Mouse (Mus musculus): ENCODE results near the gene Necab3. TPM values are rescaled to one million over a fixed set of nuclear protein-coding genes. Genes with fewer than 3 reads are reported as not detected.

Gene Necab3
- total RNA-seq, 1 experiment, result 5.8 TPM

DNA sequence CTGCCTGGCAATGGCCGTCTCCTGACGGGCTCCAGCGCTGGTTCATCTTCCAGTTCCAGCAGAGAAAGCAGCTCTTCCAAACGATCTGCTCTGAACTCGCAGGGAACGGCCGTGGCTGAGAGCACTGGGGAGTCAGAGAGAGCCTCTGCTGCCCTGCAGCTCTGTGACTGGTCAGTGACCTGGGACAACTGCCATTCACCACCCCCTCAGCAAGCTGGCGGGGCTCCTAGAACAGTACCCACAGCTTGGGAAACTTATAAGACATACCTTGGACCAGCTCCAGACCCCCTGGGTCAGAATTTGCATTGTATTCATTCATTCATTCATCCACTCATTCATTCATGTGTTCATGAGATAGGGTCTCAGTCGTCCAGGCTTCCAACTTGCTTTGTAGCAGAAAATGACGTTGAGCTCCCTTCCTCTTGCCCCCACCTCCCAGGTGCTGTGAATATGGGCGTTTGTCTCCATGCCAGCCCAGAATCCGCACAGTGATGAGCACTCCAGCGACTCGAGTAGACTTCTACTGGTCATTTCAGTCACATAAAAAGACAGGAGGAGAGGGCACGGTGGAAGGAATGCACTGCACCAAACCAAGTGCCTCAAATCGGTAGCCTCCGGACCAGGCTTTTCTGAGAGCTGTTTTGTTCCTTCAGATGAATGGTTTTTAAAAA is 26.4 kb upstream of the Necab3 start:
- in situ Hi-C loops (cut with MboI; ENCODE audit: low sequenced_read_pairs in 2 of 2, unreplicated experiment in 2 of 2), result no loop called here
- no peak for DNase-seq (ENCODE audit: low read depth, low spot score)
- Histone ChIP-seq H3K9me3 (ENCODE audit: control insufficient read depth, insufficient read depth, low read depth, low read length) (no peaks in the 10 kb centered on the region), H3K4me3 (ENCODE audit: insufficient read depth in 1 of 2, low read depth in 1 of 2, low read length in 2 of 2, poor library complexity in 1 of 2, severe bottlenecking in 1 of 2) (no peak overlapping the region), H3K9ac (ENCODE audit: insufficient read depth, low read depth, low read length, poor library complexity, severe bottlenecking) (no peak overlapping the region), H3K36me3 (ENCODE audit: control insufficient read depth, insufficient read depth, low read length, poor library complexity, severe bottlenecking) (no peaks in the 10 kb centered on the region), H3K27ac (ENCODE audit: insufficient read depth, low read depth, low read length, poor library complexity, severe bottlenecking) (no peak overlapping the region), H3K4me1 (ENCODE audit: control insufficient read depth in 2 of 2, insufficient read depth in 2 of 2, low read length in 2 of 2, poor library complexity in 1 of 2) (peaks cover 0 to 9% of the 10 kb centered on the region in 2 experiments; a peak in 1 of 4 replicates)
- TF ChIP-seq ZNF384 (IDR thresholded peaks at IDR 0.05; ENCODE audit: low read depth, low read length) (no peak), ZC3H11A (IDR thresholded peaks at IDR 0.05; ENCODE audit: borderline replicate concordance, low read depth, low read length) (no peak), MAFK (IDR thresholded peaks at IDR 0.05; ENCODE audit: insufficient read depth, low read depth, low read length) (no peak), HCFC1 (IDR thresholded peaks at IDR 0.05; ENCODE audit: borderline replicate concordance, insufficient read depth, low read length) (no peak), CHD2 (IDR thresholded peaks at IDR 0.05; ENCODE audit: low read depth, low read length) (no peak)

DNA sequence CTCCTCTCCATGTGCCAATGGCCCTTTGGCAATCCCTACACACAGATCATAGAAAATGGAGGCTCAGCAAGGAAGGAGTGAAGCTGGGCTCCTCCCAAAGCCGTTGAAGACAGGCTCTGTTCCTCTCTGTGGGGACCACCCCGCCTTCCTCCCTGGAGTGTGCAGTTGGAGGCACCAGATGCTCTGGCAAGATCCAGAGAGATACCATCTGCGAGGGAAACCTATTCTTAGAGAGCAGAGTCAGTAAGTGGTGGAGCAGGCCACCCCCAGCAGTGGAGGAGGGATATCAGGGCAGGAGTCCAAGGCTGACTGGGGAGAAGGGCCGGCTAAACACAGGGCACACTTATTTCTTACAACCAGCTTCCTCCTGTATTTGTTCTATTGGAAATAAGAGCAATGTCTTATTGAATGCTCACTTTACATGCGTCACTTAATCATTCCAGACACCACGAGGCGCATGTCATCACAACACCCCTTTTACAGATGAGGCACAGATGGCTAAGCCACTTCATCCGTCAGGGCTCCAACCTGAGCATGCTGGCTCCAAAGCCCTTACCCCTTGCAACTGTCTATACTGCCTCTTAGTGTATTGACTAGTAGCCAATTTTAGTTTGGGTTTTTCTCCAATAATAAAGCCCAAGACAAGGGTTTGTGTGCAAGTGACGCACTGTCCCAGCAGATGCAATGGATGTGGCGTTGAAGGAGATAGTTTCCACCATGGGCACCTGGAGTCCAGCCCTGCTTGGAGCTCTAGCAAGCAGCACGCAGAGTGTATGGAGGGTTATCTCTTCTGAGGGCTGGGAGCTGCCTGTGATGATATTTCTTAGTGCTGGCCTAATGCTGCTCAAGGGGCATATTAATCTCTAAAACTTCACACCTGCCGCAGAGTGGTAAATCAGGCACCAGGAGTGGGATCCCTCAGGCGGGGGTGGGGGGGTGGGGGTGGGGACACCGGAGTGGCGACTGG is 25.5 kb upstream of the Necab3 start:
- in situ Hi-C loops (cut with MboI; ENCODE audit: low sequenced_read_pairs in 2 of 2, unreplicated experiment in 2 of 2), result no loop called here
- no peak for DNase-seq (ENCODE audit: low read depth, low spot score)
- H3K27ac ChIP-seq (ENCODE audit: insufficient read depth, low read depth, low read length, poor library complexity, severe bottlenecking), result no peak overlapping the region
- H3K9me3 ChIP-seq (ENCODE audit: control insufficient read depth, insufficient read depth, low read depth, low read length), result no peaks in the 10 kb centered on the region
- H3K4me3 ChIP-seq (ENCODE audit: insufficient read depth in 1 of 2, low read depth in 1 of 2, low read length in 2 of 2, poor library complexity in 1 of 2, severe bottlenecking in 1 of 2), result no peak overlapping the region
- H3K9ac ChIP-seq (ENCODE audit: insufficient read depth, low read depth, low read length, poor library complexity, severe bottlenecking), result no peak overlapping the region
- H3K4me1 ChIP-seq (ENCODE audit: control insufficient read depth in 2 of 2, insufficient read depth in 2 of 2, low read length in 2 of 2, poor library complexity in 1 of 2), result peaks cover 0 to 9% of the 10 kb centered on the region in 2 experiments; a peak in 1 of 4 replicates
- TF ChIP-seq ZNF384 (IDR thresholded peaks at IDR 0.05; ENCODE audit: low read depth, low read length) (no peak), HCFC1 (IDR thresholded peaks at IDR 0.05; ENCODE audit: borderline replicate concordance, insufficient read depth, low read length) (no peak), MAFK (IDR thresholded peaks at IDR 0.05; ENCODE audit: insufficient read depth, low read depth, low read length) (no peak), ZC3H11A (IDR thresholded peaks at IDR 0.05; ENCODE audit: borderline replicate concordance, low read depth, low read length) (no peak), CHD2 (IDR thresholded peaks at IDR 0.05; ENCODE audit: low read depth, low read length) (no peak)
- no peaks in the 10 kb centered on the region for H3K36me3 ChIP-seq (ENCODE audit: control insufficient read depth, insufficient read depth, low read length, poor library complexity, severe bottlenecking)

DNA sequence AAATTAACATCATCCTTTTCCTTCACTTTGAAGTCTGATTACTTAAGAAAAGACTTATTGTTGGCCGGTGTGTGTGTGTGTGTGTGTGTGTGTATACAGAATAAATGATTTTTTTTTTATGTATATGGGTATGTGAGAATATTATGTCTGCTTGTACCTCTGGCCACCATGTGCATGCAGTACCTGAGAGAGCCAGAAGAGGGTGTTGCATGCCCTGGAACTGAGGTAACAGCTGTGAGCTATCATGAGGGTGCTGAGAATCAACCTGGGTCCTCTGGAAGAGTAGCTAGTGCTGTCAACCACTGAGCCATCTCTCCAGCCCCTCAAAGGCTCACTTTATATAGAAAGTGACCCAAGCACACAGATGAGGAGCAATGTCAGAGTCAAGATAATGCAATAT is 22.7 kb upstream of the Necab3 start:
- TF ChIP-seq ZNF384 (IDR thresholded peaks at IDR 0.05; ENCODE audit: low read depth, low read length), result no peak
- no peak for TF ChIP-seq MAFK (IDR thresholded peaks at IDR 0.05; ENCODE audit: insufficient read depth, low read depth, low read length)
- TF ChIP-seq HCFC1 (IDR thresholded peaks at IDR 0.05; ENCODE audit: borderline replicate concordance, insufficient read depth, low read length), result no peak
- no peak for TF ChIP-seq CHD2 (IDR thresholded peaks at IDR 0.05; ENCODE audit: low read depth, low read length)
- TF ChIP-seq ZC3H11A (IDR thresholded peaks at IDR 0.05; ENCODE audit: borderline replicate concordance, low read depth, low read length), result no peak
- no peaks in the 10 kb centered on the region for H3K9me3 ChIP-seq (ENCODE audit: control insufficient read depth, insufficient read depth, low read depth, low read length)
- H3K4me1 ChIP-seq (ENCODE audit: control insufficient read depth in 2 of 2, insufficient read depth in 2 of 2, low read length in 2 of 2, poor library complexity in 1 of 2), result peaks cover 1 to 20% of the 10 kb centered on the region in 2 experiments; a peak in 2 of 4 replicates
- H3K36me3 ChIP-seq (ENCODE audit: control insufficient read depth, insufficient read depth, low read length, poor library complexity, severe bottlenecking), result no peaks in the 10 kb centered on the region
- in situ Hi-C loops (cut with MboI; ENCODE audit: low sequenced_read_pairs in 2 of 2, unreplicated experiment in 2 of 2), result no loop called here
- H3K9ac ChIP-seq (ENCODE audit: insufficient read depth, low read depth, low read length, poor library complexity, severe bottlenecking), result no peak overlapping the region
- no peak overlapping the region for H3K27ac ChIP-seq (ENCODE audit: insufficient read depth, low read depth, low read length, poor library complexity, severe bottlenecking)
- no peak for DNase-seq (ENCODE audit: low read depth, low spot score)
- no peak overlapping the region for H3K4me3 ChIP-seq (ENCODE audit: insufficient read depth in 1 of 2, low read depth in 1 of 2, low read length in 2 of 2, poor library complexity in 1 of 2, severe bottlenecking in 1 of 2)

DNA sequence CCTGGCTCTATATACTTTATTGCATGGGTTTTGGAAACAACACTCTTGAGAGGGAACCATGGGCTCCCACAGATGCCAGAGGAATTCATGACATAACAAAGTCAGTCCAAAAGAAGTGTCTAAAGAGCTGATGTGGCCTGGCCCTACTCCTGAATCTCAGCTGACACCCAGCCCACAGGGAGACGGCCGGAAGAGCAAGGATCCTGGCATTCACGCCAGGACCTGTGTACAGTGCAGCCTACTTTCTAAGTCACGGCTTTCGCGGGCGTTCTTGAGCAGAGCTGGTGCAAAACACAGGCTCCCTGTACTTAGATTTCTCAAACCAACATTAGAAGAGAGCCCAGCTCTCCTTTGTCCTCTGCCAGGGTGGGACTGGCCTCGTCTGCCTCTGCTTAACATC is 21.9 kb upstream of the Necab3 start:
- H3K27ac ChIP-seq (ENCODE audit: insufficient read depth, low read depth, low read length, poor library complexity, severe bottlenecking), result no peak overlapping the region

More for the DNA sequence above, 21.9 kb upstream of the Necab3 start:
- no peaks in the 10 kb centered on the region for H3K36me3 ChIP-seq (ENCODE audit: control insufficient read depth, insufficient read depth, low read length, poor library complexity, severe bottlenecking)
- no peak overlapping the region for H3K4me3 ChIP-seq (ENCODE audit: insufficient read depth in 1 of 2, low read depth in 1 of 2, low read length in 2 of 2, poor library complexity in 1 of 2, severe bottlenecking in 1 of 2)
- no peak overlapping the region for H3K9ac ChIP-seq (ENCODE audit: insufficient read depth, low read depth, low read length, poor library complexity, severe bottlenecking)
- in situ Hi-C loops (cut with MboI; ENCODE audit: low sequenced_read_pairs in 2 of 2, unreplicated experiment in 2 of 2), result no loop called here
- no peak for TF ChIP-seq MAFK (IDR thresholded peaks at IDR 0.05; ENCODE audit: insufficient read depth, low read depth, low read length)
- no peak for TF ChIP-seq ZNF384 (IDR thresholded peaks at IDR 0.05; ENCODE audit: low read depth, low read length)
- no peak for TF ChIP-seq CHD2 (IDR thresholded peaks at IDR 0.05; ENCODE audit: low read depth, low read length)
- no peak for TF ChIP-seq HCFC1 (IDR thresholded peaks at IDR 0.05; ENCODE audit: borderline replicate concordance, insufficient read depth, low read length)
- no peak for TF ChIP-seq ZC3H11A (IDR thresholded peaks at IDR 0.05; ENCODE audit: borderline replicate concordance, low read depth, low read length)
- DNase-seq (ENCODE audit: low read depth, low spot score), result no peak
- peaks cover 3 to 22% of the 10 kb centered on the region in 2 experiments; a peak in 2 of 4 replicates for H3K4me1 ChIP-seq (ENCODE audit: control insufficient read depth in 2 of 2, insufficient read depth in 2 of 2, low read length in 2 of 2, poor library complexity in 1 of 2)
- no peaks in the 10 kb centered on the region for H3K9me3 ChIP-seq (ENCODE audit: control insufficient read depth, insufficient read depth, low read depth, low read length)
